Mouse (Mus musculus) MEL (cell line): Measurements from ENCODE around the gene Abl2.

Experiments
- CHD1 ChIP-seq: IDR thresholded peaks from 2 replicates; pipeline ENCODE4 v1.6.1; 2012; ENCODE audit warnings: low read depth, mild to moderate bottlenecking, inconsistent platforms, low read length, improper control_type of control experiment
- EP300 ChIP-seq, 2 experiments: IDR thresholded peaks; 2 replicates each; pipeline ENCODE4 v1.6.1; 2011; ENCODE audit warnings: improper control_type of control experiment in 2 of 2, low read length in 2 of 2, low read depth in 1 of 2, mild to moderate bottlenecking in 1 of 2
- NELFE ChIP-seq: IDR thresholded peaks from 2 replicates; pipeline ENCODE4 v1.6.1; 2011; ENCODE audit warnings: low read depth, low read length, improper control_type of control experiment

GRCm38 (mm10) chr1:156613855-156614530, 55.4 kb downstream of the Abl2 start:
- 0 out of 4 replicates have a peak, but pooled peaks of 1 of the 2 experiments have one; percentile 7 for TF ChIP-seq EP300 (IDR thresholded peaks at IDR 0.05; ENCODE audit: low read depth in 1 of 2, low read length in 2 of 2)
- no peak for TF ChIP-seq CHD1
- no peak for TF ChIP-seq NELFE
